Mouse (Mus musculus): ENCODE results near the gene Fbxw9.

Gene Fbxw9

DNA sequence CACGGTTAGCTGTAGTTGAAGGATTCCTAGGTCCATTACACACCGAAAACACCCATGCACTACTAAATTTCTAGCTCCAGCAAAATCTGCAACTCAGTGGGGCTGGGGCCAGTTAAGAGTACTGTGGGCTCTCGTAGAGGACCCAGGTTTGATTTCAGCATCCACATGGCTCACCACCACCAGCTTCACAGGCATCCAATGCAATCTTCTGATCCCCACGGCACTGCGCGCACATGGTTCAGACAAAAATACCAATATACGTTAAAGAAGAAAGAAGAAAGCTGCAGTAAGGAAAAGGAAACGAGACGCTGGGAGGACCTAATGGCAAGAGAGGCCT, 23.5 kb upstream of the Fbxw9 start:
- in situ Hi-C loops (cut with MboI; ENCODE audit: unreplicated experiment in 2 of 2): no loop called here

- in situ Hi-C loops (cut with MboI; ENCODE audit: unreplicated experiment in 2 of 2): no loop called here
These were observed 23.0 kb upstream of the Fbxw9 start, which contains the start of gene Tnpo2 for GRCm38 (mm10) chr8:85036718-85037365. TSS of gene Tnpo2 (plus strand) at chr8:85036915.

GRCm38 (mm10) chr8:85037366-85037680, 22.5 kb upstream of the Fbxw9 start:
- in situ Hi-C loops (cut with MboI; ENCODE audit: unreplicated experiment in 2 of 2): no loop called here

DNA sequence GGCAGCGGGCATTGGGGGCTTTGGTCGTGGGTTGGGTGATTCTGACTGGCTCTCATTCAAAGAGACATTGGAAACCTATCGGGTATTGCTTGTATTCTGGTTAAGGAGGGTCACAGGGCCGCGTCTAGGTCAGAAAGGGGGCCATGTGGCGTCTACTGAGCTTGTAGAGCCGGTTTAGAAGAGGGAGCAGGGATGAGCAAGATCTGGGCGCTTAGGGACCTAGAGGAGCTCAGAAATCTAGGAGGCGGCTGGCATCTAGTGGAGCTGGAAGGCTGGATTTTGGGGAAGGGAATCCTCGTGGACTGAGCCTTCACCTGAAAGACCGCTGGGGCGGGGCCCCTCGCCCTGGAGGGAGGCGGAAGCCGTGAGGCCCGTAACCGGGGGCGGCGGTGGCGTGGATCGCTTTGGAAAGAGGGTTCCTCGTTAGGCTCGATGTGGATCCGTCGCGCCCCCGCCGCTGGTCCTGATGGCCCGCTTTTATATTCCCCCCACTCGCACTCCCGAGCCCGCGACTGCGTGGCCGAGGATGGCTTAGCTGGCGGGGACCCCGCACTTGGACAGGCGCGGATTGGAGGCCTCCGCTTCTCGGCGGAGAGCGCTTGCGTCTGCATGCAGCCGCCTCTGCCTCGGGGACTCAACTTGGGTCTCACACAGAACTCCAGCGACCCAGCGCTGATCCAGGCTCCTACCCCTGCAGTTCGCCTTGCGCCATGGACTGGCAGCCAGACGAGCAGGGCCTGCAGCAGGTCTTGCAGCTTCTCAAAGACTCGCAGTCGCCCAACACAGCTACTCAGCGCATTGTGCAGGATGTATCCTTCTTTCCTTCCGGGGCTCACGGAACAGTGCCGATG, 21.9 kb upstream of the Fbxw9 start:
- in situ Hi-C loops (cut with MboI; ENCODE audit: unreplicated experiment in 2 of 2): no loop called here

GRCm38 (mm10) chr8:85043619-85044018, 16.2 kb upstream of the Fbxw9 start:
- in situ Hi-C loops (cut with MboI; ENCODE audit: unreplicated experiment in 2 of 2): no loop called here

DNA sequence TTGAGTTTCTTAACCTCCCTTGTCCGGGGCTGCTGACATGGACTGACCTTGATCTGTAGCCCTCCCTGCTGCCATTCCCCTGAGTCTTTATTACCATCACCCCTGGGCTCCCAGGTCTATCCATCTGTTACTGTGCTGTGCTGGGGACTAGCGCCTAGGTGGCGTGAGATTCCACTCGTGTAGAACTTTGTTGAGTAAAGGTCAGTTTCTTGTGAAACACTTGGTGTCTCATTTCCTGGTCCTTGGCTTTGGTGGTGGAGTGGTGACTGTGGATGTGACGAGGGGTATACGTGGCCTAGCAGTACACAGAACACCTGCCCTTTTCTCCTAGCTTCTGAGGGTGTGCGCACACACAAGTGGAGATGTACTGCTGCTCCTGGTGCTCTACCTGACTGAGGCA, 2.5 kb upstream of the Fbxw9 start:
- in situ Hi-C loops (cut with MboI; ENCODE audit: unreplicated experiment in 2 of 2): loop anchor here in 1 of 2 experiments (25.0 kb wide), 1 partner anchor 1830 kb away; the partner anchor contains the start of gene N4bp1

DNA sequence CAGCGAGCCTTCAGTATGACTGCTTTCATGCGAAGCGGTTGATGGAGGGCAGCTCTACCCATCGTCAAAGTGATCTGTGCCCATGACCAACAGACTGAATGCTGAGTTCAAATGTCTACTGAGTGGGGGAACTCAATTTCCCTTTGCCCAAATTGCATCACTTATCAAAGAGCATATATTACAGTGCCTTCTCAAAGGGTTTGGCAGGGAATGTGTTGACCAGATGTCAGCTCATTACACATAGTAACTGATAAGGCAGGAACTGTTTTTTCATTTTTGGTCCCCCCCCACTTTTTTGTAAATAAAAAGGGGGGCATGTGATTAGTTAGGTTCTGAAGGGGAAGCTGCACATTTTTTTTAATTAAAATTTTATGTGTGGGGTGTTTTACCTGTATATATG, 2.7 kb downstream of the Fbxw9 start:
- in situ Hi-C loops (cut with MboI; ENCODE audit: unreplicated experiment in 2 of 2): loop anchor here in 1 of 2 experiments (25.0 kb wide), 1 partner anchor 1825 kb away; the partner anchor contains the start of gene N4bp1

DNA sequence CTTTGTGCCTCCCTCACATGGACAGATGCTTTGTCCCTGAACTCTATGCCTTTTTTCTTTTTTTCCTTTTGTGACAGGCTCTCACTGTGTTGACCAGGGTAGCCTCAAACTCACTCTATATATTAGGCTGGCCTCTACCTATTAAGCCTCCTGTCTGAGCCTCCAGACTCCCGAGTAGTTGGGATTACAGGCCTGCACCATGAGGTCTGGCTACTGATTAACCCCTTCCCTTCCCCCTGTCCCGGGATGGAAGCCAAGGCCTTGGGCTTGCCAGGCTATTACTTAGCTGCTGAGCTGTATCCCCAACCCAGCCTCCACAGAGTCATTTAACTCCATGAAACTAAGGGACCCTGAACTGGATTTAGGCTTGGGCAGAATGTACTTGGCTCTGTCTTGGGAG, 5.4 kb downstream of the Fbxw9 start:
- in situ Hi-C loops (cut with MboI; ENCODE audit: unreplicated experiment in 2 of 2): loop anchor here in 1 of 2 experiments (25.0 kb wide), 1 partner anchor 1822 kb away; the partner anchor contains the start of gene N4bp1

DNA sequence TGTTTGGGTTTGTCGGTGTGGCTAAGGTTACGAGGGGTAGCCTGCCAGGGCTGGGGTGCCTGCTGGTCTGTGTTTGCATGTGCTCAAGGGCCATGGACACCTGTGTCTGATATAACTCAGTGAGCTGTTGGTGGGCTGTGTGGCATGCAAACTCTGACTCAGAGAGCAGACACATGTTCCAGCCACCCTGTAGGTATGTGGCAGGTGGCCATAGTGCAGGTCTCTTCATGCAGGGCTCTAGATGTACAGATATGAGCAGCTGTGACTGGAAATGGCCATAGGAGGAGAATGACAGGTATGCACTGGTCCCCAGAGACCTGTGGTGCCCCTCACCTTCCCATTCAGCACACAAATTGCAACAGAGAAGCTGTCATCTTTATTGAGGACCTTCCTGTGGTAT, 7.3 kb downstream of the Fbxw9 start:
- in situ Hi-C loops (cut with MboI; ENCODE audit: unreplicated experiment in 2 of 2): loop anchor here in 1 of 2 experiments (25.0 kb wide), 1 partner anchor 1820 kb away; the partner anchor contains the start of gene N4bp1

DNA sequence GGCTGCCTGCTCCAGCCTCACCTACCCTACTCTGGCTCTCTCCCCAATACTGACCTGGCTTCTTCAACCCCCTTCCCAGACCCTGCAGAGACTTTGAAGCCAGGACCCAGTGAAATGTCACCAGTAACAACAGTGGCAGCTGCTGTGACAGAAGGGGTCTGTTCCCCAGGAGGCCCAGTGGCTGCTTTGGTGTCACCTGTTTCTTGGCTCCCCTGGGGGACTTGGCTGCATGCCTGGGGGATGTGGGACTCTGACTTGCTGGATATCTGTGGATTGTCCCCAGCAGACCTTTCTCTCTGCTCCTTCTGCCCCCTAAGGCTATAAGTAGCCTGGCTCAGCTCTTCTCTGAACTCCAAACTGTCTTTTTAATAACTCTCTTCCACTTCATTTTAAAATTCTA, 8.1 kb downstream of the Fbxw9 start, which contains the start of gene Gm5741:
TSS of gene Gm5741 (minus strand) at position 1 of the 400 bp plus-strand sequence.
- in situ Hi-C loops (cut with MboI; ENCODE audit: unreplicated experiment in 2 of 2): loop anchor here in 1 of 2 experiments (25.0 kb wide), 1 partner anchor 1819 kb away; the partner anchor contains the start of gene N4bp1

- in situ Hi-C loops (cut with MboI; ENCODE audit: unreplicated experiment in 2 of 2): loop anchor here in 1 of 2 experiments (5.0 to 25.0 kb wide), 5 partner anchors 46 to 1816 kb away; partner anchors contain the start of genes Asna1, Calr, N4bp1 and Rad23a
These were observed 11.2 kb downstream of the Fbxw9 start for GRCm38 (mm10) chr8:85071041-85071440.

DNA sequence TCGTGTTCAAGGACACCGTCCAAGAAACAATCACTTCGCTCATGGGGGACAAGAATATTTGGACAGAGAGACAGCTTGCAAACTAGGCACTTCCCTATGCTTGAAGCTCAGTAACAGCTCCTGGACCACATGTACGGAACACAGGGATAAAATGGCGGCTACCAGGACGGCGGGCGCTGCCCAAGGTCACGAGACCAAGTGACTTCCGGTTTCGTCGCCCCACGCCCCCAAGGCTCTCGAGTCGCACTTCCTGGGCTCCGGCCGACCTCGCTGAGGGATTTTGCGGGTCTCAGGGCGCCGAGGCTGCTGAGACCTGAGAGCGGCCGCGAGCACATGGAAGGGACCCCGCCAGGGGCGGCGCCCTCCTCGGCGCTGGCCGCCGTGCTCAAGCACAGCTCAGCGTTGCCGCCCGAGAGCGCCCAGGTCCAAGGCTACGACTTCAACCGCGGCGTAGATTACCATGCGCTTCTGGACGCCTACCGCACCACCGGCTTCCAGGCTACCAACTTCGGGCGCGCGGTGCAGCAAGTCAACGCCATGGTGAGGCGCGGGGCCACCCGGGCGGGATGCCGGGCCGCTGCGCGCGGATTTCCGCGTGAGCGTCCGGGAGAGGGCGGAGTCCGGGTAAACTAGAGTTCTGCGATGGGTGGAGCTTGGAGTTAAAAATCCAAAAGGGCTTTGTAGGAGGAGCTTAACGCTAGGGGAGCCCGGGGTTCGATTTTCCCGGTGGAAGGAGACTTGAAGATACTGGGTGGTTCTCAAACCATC, 11.8 kb downstream of the Fbxw9 start, which contains the start of gene Dhps:
TSS of gene Dhps (plus strand) at position 244 of the 768 bp plus-strand sequence.
- in situ Hi-C loops (cut with MboI; ENCODE audit: unreplicated experiment in 2 of 2): loop anchor here in 1 of 2 experiments (5.0 to 25.0 kb wide), 5 partner anchors 47 to 1816 kb away; partner anchors contain the start of genes Asna1, Calr, N4bp1 and Rad23a

GRCm38 (mm10) chr8:85072364-85072929, 12.6 kb downstream of the Fbxw9 start:
- in situ Hi-C loops (cut with MboI; ENCODE audit: unreplicated experiment in 2 of 2): loop anchor here in 1 of 2 experiments (5.0 to 25.0 kb wide), 5 partner anchors 48 to 1815 kb away; partner anchors contain the start of genes Asna1, Calr, N4bp1 and Rad23a

DNA sequence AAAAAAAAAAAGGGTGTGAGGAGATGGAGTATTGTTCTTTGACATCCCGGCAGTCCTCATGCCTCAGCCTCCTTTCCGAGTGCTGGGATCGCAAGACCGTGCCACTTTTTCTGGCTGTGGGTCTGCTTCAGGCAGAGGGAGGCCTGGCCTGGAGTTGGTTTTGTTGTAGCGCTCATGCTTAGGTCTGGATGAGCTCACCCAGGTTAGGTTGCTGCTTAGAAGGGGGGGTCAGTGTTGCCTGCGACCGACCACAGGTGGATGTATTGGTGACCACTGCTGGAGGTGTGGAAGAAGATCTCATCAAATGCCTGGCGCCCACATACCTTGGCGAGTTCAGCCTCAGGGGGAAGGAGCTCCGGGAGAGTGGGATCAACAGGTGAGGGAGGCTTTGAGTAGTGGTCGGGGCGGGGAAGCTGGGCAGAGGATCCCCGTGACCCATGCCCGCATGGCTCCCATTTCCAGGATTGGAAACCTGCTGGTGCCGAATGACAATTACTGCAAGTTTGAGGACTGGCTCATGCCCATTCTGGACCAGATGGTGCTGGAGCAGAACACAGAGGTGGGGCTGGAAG, 13.3 kb downstream of the Fbxw9 start:
- in situ Hi-C loops (cut with MboI; ENCODE audit: unreplicated experiment in 2 of 2): loop anchor here in 1 of 2 experiments (5.0 to 25.0 kb wide), 5 partner anchors 48 to 1814 kb away; partner anchors contain the start of genes Asna1, Calr, N4bp1 and Rad23a

- in situ Hi-C loops (cut with MboI; ENCODE audit: unreplicated experiment in 2 of 2): loop anchor here in 1 of 2 experiments (5.0 to 25.0 kb wide), 5 partner anchors 49 to 1813 kb away; partner anchors contain the start of genes Asna1, Calr, N4bp1 and Rad23a
These were observed 14.3 kb downstream of the Fbxw9 start for GRCm38 (mm10) chr8:85074167-85074566.

GRCm38 (mm10) chr8:85074617-85075016, 14.8 kb downstream of the Fbxw9 start:
- in situ Hi-C loops (cut with MboI; ENCODE audit: unreplicated experiment in 2 of 2): loop anchor here (5.0 to 25.0 kb wide), 11 partner anchors 50 to 1813 kb away; partner anchors contain the start of genes Abcc12 (in 1 of the 2), Asna1 (in 1 of the 2), Calr (in 1 of the 2) and Lonp2 (in 1 of the 2)

DNA sequence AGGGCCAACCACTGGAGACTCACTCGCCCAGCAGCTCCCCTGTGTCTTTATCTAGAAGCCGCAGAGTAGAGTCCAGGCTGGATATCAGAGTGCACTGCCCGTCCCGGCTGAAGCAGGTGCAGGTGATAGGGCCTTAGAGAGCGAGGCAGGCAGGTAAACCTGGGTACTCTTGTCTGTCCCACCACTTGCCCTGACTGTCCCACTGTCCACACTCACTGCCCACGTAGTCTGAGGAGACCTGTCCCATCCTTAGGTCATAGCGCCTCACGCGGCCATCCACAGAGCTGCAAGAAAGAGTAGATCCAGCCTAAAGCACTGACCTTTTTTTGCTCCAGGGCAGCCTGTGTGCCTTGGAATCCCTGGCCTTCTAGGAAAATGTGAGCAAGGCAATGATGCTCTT, 16.1 kb downstream of the Fbxw9 start:
- in situ Hi-C loops (cut with MboI; ENCODE audit: unreplicated experiment in 2 of 2): loop anchor here (5.0 to 25.0 kb wide), 9 partner anchors 51 to 1536 kb away; partner anchors contain the start of genes Abcc12 (in 1 of the 2), Asna1 (in 1 of the 2), Calr (in 1 of the 2) and Lonp2 (in 1 of the 2)

GRCm38 (mm10) chr8:85076993-85077392, 17.1 kb downstream of the Fbxw9 start:
- in situ Hi-C loops (cut with MboI; ENCODE audit: unreplicated experiment in 2 of 2): loop anchor here (5.0 to 25.0 kb wide), 9 partner anchors 52 to 1535 kb away; partner anchors contain the start of genes Abcc12 (in 1 of the 2), Asna1 (in 1 of the 2), Calr (in 1 of the 2) and Lonp2 (in 1 of the 2)

- in situ Hi-C loops (cut with MboI; ENCODE audit: unreplicated experiment in 2 of 2): loop anchor here (10.0 to 25.0 kb wide), 5 partner anchors 215 to 1532 kb away; partner anchors contain the start of genes Abcc12 (in 1 of the 2), Lonp2 (in 1 of the 2), Orc6 (in 1 of the 2) and Vps35 (in 1 of the 2)
These were observed 20.3 kb downstream of the Fbxw9 start for GRCm38 (mm10) chr8:85080214-85080531.
